10 mouse cellular contexts compared by ENCODE assay signal in genomic region chr7:24887096-24887495, GRCm38 (mm10). TPM values are rescaled to one million over a fixed set of nuclear protein-coding genes. Genes with fewer than 3 reads are reported as not detected.
A peak's percentile ranks its signal among the peaks of the same experiment; 100 is the strongest.
DNase-seq lines count a peak whose midpoint lies in the region; ATAC-seq and TF ChIP-seq lines count a peak whose summit lies in the region.
"Had no signal": no experiment of that assay in that cellular context is flagged by ENCODE, and none has a peak within 500 bp of the region (broad histone marks: within the 10 kb centered on the region; RNA-seq: fewer than 3 reads in every experiment).

No protein-coding gene starts in this region.

- 71% methylated on average over 4 of the region's 4 CpGs for WGBS in embryonic facial prominence, embryonic 13.5 days
- WGBS in hindbrain, embryonic 15.5 days, result 76% methylated on average over 4 of the region's 4 CpGs
- 77% methylated on average over 4 of the region's 4 CpGs for WGBS in midbrain, postnatal 0 days

- H3K4me1 ChIP-seq in embryonic facial prominence, embryonic 13.5 days, result peaks cover 28% of the 10 kb centered on the region
- peaks cover 29% of the 10 kb centered on the region for H3K4me1 ChIP-seq in hindbrain, embryonic 15.5 days (replicated peaks)
- H3K4me1 ChIP-seq in midbrain, postnatal 0 days (ENCODE audit: insufficient read depth, low read length), result peaks cover 9% of the 10 kb centered on the region

- no peak overlapping the region for H3K4me3 ChIP-seq in layer of hippocampus, adult 2 months
- H3K4me3 ChIP-seq in embryonic facial prominence, embryonic 13.5 days, result peak overlapping the region; percentile 99; the same call in 1 of the 2 replicates
- H3K4me3 ChIP-seq in hindbrain, embryonic 15.5 days, result no peak overlapping the region
- no peak overlapping the region for H3K4me3 ChIP-seq in midbrain, postnatal 0 days (ENCODE audit: low read depth, low read length)

- no peaks in the 10 kb centered on the region; the same call in 1 of the 2 replicates for H3K9me3 ChIP-seq in embryonic facial prominence, embryonic 13.5 days
- no peaks in the 10 kb centered on the region for H3K9me3 ChIP-seq in hindbrain, embryonic 15.5 days
- H3K9me3 ChIP-seq in midbrain, postnatal 0 days (ENCODE audit: low read length), result no peaks in the 10 kb centered on the region

- peak overlapping the region; percentile 32; the same call in 1 of the 2 replicates for H3K27ac ChIP-seq in layer of hippocampus, adult 2 months
- peak overlapping the region; percentile 18; the same call in 1 of the 2 replicates for H3K27ac ChIP-seq in embryonic facial prominence, embryonic 13.5 days
- no peak overlapping the region for H3K27ac ChIP-seq in hindbrain, embryonic 15.5 days (replicated peaks)
- no peak overlapping the region for H3K27ac ChIP-seq in midbrain, postnatal 0 days (ENCODE audit: low read depth, low read length)

- H3K36me3 ChIP-seq in embryonic facial prominence, embryonic 13.5 days, result peaks cover 59% of the 10 kb centered on the region
- H3K36me3 ChIP-seq in hindbrain, embryonic 15.5 days, result peaks cover 41% of the 10 kb centered on the region
- peaks cover 34% of the 10 kb centered on the region for H3K36me3 ChIP-seq in midbrain, postnatal 0 days (ENCODE audit: insufficient read depth, low read length)

- ATAC-seq in embryonic facial prominence, embryonic 13.5 days (ENCODE audit: insufficient number of reproducible peaks, insufficient read depth, low FRiP score, low TSS enrichment, low read depth), result no peak
- no peak for ATAC-seq in hindbrain, embryonic 15.5 days (ENCODE audit: low FRiP score, low read depth)
- ATAC-seq in midbrain, postnatal 0 days (ENCODE audit: low FRiP score), result no peak
- ATAC-seq in inflammation-experienced regulatory T-cells, adult 6 months, result no peak

- no peak for TF ChIP-seq CTCF in layer of hippocampus, adult 2 months (conservative IDR thresholded peaks at IDR 0.05)
- TF ChIP-seq CTCF in midbrain, postnatal 0 days (IDR thresholded peaks at IDR 0.05), result no peak

- no peak for DNase-seq in layer of hippocampus, adult 2 months (ENCODE audit: low spot score in 2 of 2)
- no peak for DNase-seq in layer of hippocampus, adult 18-20 months (ENCODE audit: low spot score in 2 of 2)
- no peak for DNase-seq in midbrain, postnatal 0 days (ENCODE audit: low spot score)
- no peak for DNase-seq in layer of hippocampus, postnatal 25 days (ENCODE audit: extremely low spot score in 1 of 2, low spot score in 1 of 2)
- DNase-seq in adrenal gland, postnatal 36 days, result no peak

- H3K4me2 ChIP-seq in embryonic facial prominence, embryonic 13.5 days, result peak overlapping the region; percentile 89
- H3K4me2 ChIP-seq in hindbrain, embryonic 15.5 days, result 0 out of 2 replicates have a peak overlapping the region, but pooled peaks have one; percentile 70
- no peak overlapping the region for H3K4me2 ChIP-seq in midbrain, postnatal 0 days (ENCODE audit: low read depth, low read length, poor library complexity, severe bottlenecking)

- H3K9ac ChIP-seq in embryonic facial prominence, embryonic 13.5 days, result peak overlapping the region; percentile 100
- H3K9ac ChIP-seq in hindbrain, embryonic 15.5 days, result no peak overlapping the region
- H3K9ac ChIP-seq in midbrain, postnatal 0 days (replicated peaks; ENCODE audit: low read length, poor library complexity, severe bottlenecking), result 0 out of 2 replicates have a peak overlapping the region, but pooled peaks have one; percentile 13

- H3K27me3 ChIP-seq in embryonic facial prominence, embryonic 13.5 days, result no peaks in the 10 kb centered on the region
- H3K27me3 ChIP-seq in hindbrain, embryonic 15.5 days, result no peaks in the 10 kb centered on the region
- H3K27me3 ChIP-seq in midbrain, postnatal 0 days (ENCODE audit: insufficient read depth, low read length), result no peaks in the 10 kb centered on the region

RNA-seq across cellular contexts. Expression of gene Rps19, which starts 2.9 kb away (rescaled TPM):
- total RNA-seq in layer of hippocampus, adult 2 months (2021), result 100 to 1,000 TPM; 501 to 525 TPM
- 100 to 1,000 TPM; 556 to 616 TPM for total RNA-seq in layer of hippocampus, adult 18-20 months (2021)
- 2,967 and 3,152 TPM in 2 replicates for polyA plus RNA-seq in embryonic facial prominence, embryonic 13.5 days (2015; fragmentation: Nextera tagmentation; extraction: Ambion mirVana)
- polyA plus RNA-seq in hindbrain, embryonic 15.5 days (2015; fragmentation: Nextera tagmentation; extraction: Ambion mirVana), result 1,106 and 1,236 TPM in 2 replicates
- total RNA-seq in midbrain, postnatal 0 days (2014; rRNA removed), result 364 and 448 TPM in 2 replicates
- polyA plus RNA-seq in midbrain, postnatal 0 days (2015; fragmentation: Nextera tagmentation; extraction: Ambion mirVana), result 1,202 and 1,286 TPM in 2 replicates
- 100 to 1,000 TPM; 446 to 548 TPM for total RNA-seq in layer of hippocampus, postnatal 25 days (2021)
- polyA plus RNA-seq in inflammation-experienced regulatory T-cells, adult 6 months (2017; shearing (Covaris generic)), result over 10,000 TPM in 2 of 3 experiments, 1,000 to 10,000 TPM in 1; 7,402 to 12,964 (median 12,716) TPM
- total RNA-seq in adrenal gland, postnatal 36 days (2021), result 1,000 to 10,000 TPM in 1 of 2 experiments, 100 to 1,000 TPM in 1; 964 to 1,011 TPM

RNA-seq across cellular contexts. Expression of gene Cd79a, which starts 10.1 kb away (rescaled TPM):
- not detected for total RNA-seq in layer of hippocampus, adult 2 months (2021)
- total RNA-seq in layer of hippocampus, adult 18-20 months (2021), result under 1 TPM in 1 of 2 experiments, not detected in 1; 0.22 TPM
- 0.41 and 0.89 TPM in 2 replicates for polyA plus RNA-seq in embryonic facial prominence, embryonic 13.5 days (2015; fragmentation: Nextera tagmentation; extraction: Ambion mirVana)
- polyA plus RNA-seq in hindbrain, embryonic 15.5 days (2015; fragmentation: Nextera tagmentation; extraction: Ambion mirVana), result 0.17 and 0.46 TPM in 2 replicates
- 0.27 and 0.42 TPM in 2 replicates for total RNA-seq in midbrain, postnatal 0 days (2014; rRNA removed)
- 0.82 and 0.85 TPM in 2 replicates for polyA plus RNA-seq in midbrain, postnatal 0 days (2015; fragmentation: Nextera tagmentation; extraction: Ambion mirVana)
- under 1 TPM in 1 of 2 experiments, not detected in 1; 0.42 TPM for total RNA-seq in layer of hippocampus, postnatal 25 days (2021)
- 10 to 100 TPM in 2 of 3 experiments, 1 to 10 TPM in 1; 2.2 to 13.5 (median 10.8) TPM for polyA plus RNA-seq in inflammation-experienced regulatory T-cells, adult 6 months (2017; shearing (Covaris generic))
- total RNA-seq in adrenal gland, postnatal 36 days (2021), result under 1 TPM; 0.20 to 0.26 TPM

RNA-seq across cellular contexts. Expression of gene Arhgef1, which starts 15.6 kb away (rescaled TPM):
- total RNA-seq in layer of hippocampus, adult 2 months (2021), result 10 to 100 TPM; 88.3 to 100.0 TPM
- total RNA-seq in layer of hippocampus, adult 18-20 months (2021), result 10 to 100 TPM; 74.7 to 80.8 TPM
- 115 and 122 TPM in 2 replicates for polyA plus RNA-seq in embryonic facial prominence, embryonic 13.5 days (2015; fragmentation: Nextera tagmentation; extraction: Ambion mirVana)
- polyA plus RNA-seq in hindbrain, embryonic 15.5 days (2015; fragmentation: Nextera tagmentation; extraction: Ambion mirVana), result 64.6 and 73.5 TPM in 2 replicates
- 19.1 and 27.5 TPM in 2 replicates for total RNA-seq in midbrain, postnatal 0 days (2014; rRNA removed)
- polyA plus RNA-seq in midbrain, postnatal 0 days (2015; fragmentation: Nextera tagmentation; extraction: Ambion mirVana), result 29.0 and 33.0 TPM in 2 replicates
- total RNA-seq in layer of hippocampus, postnatal 25 days (2021), result 10 to 100 TPM; 57.9 to 98.4 TPM
- 100 to 1,000 TPM; 112 to 198 (median 176) TPM for polyA plus RNA-seq in inflammation-experienced regulatory T-cells, adult 6 months (2017; shearing (Covaris generic))
- 10 to 100 TPM; 79.5 to 91.5 TPM for total RNA-seq in adrenal gland, postnatal 36 days (2021)

RNA-seq across cellular contexts. Expression of gene Dmrtc2, which starts 17.2 kb away (rescaled TPM):
- not detected for total RNA-seq in layer of hippocampus, adult 2 months (2021)
- total RNA-seq in layer of hippocampus, adult 18-20 months (2021), result not detected
- polyA plus RNA-seq in embryonic facial prominence, embryonic 13.5 days (2015; fragmentation: Nextera tagmentation; extraction: Ambion mirVana), result not detected in 2 replicates
- 0.20 and 0.30 TPM in 2 replicates for polyA plus RNA-seq in hindbrain, embryonic 15.5 days (2015; fragmentation: Nextera tagmentation; extraction: Ambion mirVana)
- total RNA-seq in midbrain, postnatal 0 days (2014; rRNA removed), result 0.11 TPM in 1 of 2 replicates, not detected in the other
- polyA plus RNA-seq in midbrain, postnatal 0 days (2015; fragmentation: Nextera tagmentation; extraction: Ambion mirVana), result 0.31 and 0.70 TPM in 2 replicates
- not detected for total RNA-seq in layer of hippocampus, postnatal 25 days (2021)
- not detected for polyA plus RNA-seq in inflammation-experienced regulatory T-cells, adult 6 months (2017; shearing (Covaris generic))
- total RNA-seq in adrenal gland, postnatal 36 days (2021), result not detected
- polyA plus RNA-seq: cortical plate, adult 2 months; spleen, adult 2 months had no signal

RNA-seq across cellular contexts. Expression of gene Lypd4, which starts 17.4 kb away (rescaled TPM):
- not detected for total RNA-seq in layer of hippocampus, adult 2 months (2021)
- total RNA-seq in layer of hippocampus, adult 18-20 months (2021), result not detected
- not detected in 2 replicates for polyA plus RNA-seq in embryonic facial prominence, embryonic 13.5 days (2015; fragmentation: Nextera tagmentation; extraction: Ambion mirVana)
- polyA plus RNA-seq in hindbrain, embryonic 15.5 days (2015; fragmentation: Nextera tagmentation; extraction: Ambion mirVana), result not detected in 2 replicates
- 0.19 TPM in 1 of 2 replicates, not detected in the other for total RNA-seq in midbrain, postnatal 0 days (2014; rRNA removed)
- 0.16 and 0.28 TPM in 2 replicates for polyA plus RNA-seq in midbrain, postnatal 0 days (2015; fragmentation: Nextera tagmentation; extraction: Ambion mirVana)
- not detected for total RNA-seq in layer of hippocampus, postnatal 25 days (2021)
- polyA plus RNA-seq in inflammation-experienced regulatory T-cells, adult 6 months (2017; shearing (Covaris generic)), result not detected
- not detected for total RNA-seq in adrenal gland, postnatal 36 days (2021)
- polyA plus RNA-seq: cortical plate, adult 2 months; spleen, adult 2 months had no signal

Comparison
In these comparisons a context has a peak if more than half of its experiments do, and no peak if none do; other contexts are left out.
1. H3K27ac ChIP-seq: peak in layer of hippocampus, adult 2 months (single experiment) and embryonic facial prominence, embryonic 13.5 days (single experiment); none in hindbrain, embryonic 15.5 days (single experiment) and midbrain, postnatal 0 days (single experiment).